Mouse (Mus musculus): Measurements from ENCODE around the gene Rpl18. TPM values are rescaled to one million over a fixed set of nuclear protein-coding genes. Genes with fewer than 3 reads are reported as not detected.

The Rpl18 gene
- polyA plus RNA-seq, 1 experiment from 2014 or later: 538 TPM

GRCm38 (mm10) chr7:45710477-45711191 lies 4.6 kb upstream of the Rpl18 start:
- H3K4me3 ChIP-seq: no peak overlapping the region
- H3K27ac ChIP-seq: peak overlapping the region; percentile 79
- H3K9me3 ChIP-seq: no peaks in the 10 kb centered on the region
- ATAC-seq (replicated peaks): no peak
- H3K4me2 ChIP-seq: no peak overlapping the region
- H3K27me3 ChIP-seq (replicated peaks): no peaks in the 10 kb centered on the region
- H3K9ac ChIP-seq: no peak overlapping the region
- peaks cover 70% of the 10 kb centered on the region for H3K4me1 ChIP-seq
- peaks cover 32% of the 10 kb centered on the region for H3K36me3 ChIP-seq (replicated peaks)
- WGBS: 94% methylated on average over 20 of the region's 20 CpGs

- Histone ChIP-seq H3K9me3 (no peaks in the 10 kb centered on the region), H3K36me3 (replicated peaks) (peaks cover 32% of the 10 kb centered on the region), H3K9ac (no peak overlapping the region), H3K27ac (no peak overlapping the region), H3K27me3 (replicated peaks) (no peaks in the 10 kb centered on the region), H3K4me1 (peaks cover 70% of the 10 kb centered on the region), H3K4me2 (no peak overlapping the region), H3K4me3 (no peak overlapping the region)
- no peak for ATAC-seq (replicated peaks)
- WGBS: 92% methylated on average over 24 of the region's 24 CpGs
Observed at GRCm38 (mm10) chr7:45711316-45712021, 3.8 kb upstream of the Rpl18 start.

- ATAC-seq (replicated peaks): no peak
- Histone ChIP-seq H3K36me3 (replicated peaks) (peaks cover 32% of the 10 kb centered on the region), H3K4me3 (no peak overlapping the region), H3K27ac (no peak overlapping the region), H3K9ac (no peak overlapping the region), H3K27me3 (replicated peaks) (no peaks in the 10 kb centered on the region), H3K9me3 (no peaks in the 10 kb centered on the region), H3K4me1 (peaks cover 70% of the 10 kb centered on the region), H3K4me2 (no peak overlapping the region)
- 91% methylated on average over 21 of the region's 21 CpGs for WGBS
Observed at GRCm38 (mm10) chr7:45712022-45712757, 3.1 kb upstream of the Rpl18 start.

GRCm38 (mm10) chr7:45713396-45713795 lies 1.9 kb upstream of the Rpl18 start:
- WGBS: 92% methylated on average over 16 of the region's 16 CpGs
- Histone ChIP-seq H3K36me3 (replicated peaks) (peaks cover 32% of the 10 kb centered on the region), H3K27ac (no peak overlapping the region), H3K9ac (no peak overlapping the region), H3K27me3 (replicated peaks) (no peaks in the 10 kb centered on the region), H3K9me3 (no peaks in the 10 kb centered on the region), H3K4me3 (no peak overlapping the region), H3K4me2 (no peak overlapping the region), H3K4me1 (peaks cover 61% of the 10 kb centered on the region)
- no peak for ATAC-seq (replicated peaks)

- WGBS: 90% methylated on average over 6 of the region's 6 CpGs
- Histone ChIP-seq H3K4me2 (peak overlapping the region; percentile 83), H3K27me3 (replicated peaks) (no peaks in the 10 kb centered on the region), H3K4me3 (peak overlapping the region; percentile 65), H3K36me3 (replicated peaks) (peaks cover 32% of the 10 kb centered on the region), H3K9me3 (no peaks in the 10 kb centered on the region), H3K27ac (no peak overlapping the region), H3K4me1 (peaks cover 60% of the 10 kb centered on the region), H3K9ac (0 out of 2 replicates have a peak overlapping the region, but pooled peaks have one; percentile 69)
- ATAC-seq (replicated peaks): no peak
Observed at GRCm38 (mm10) chr7:45713881-45714520, 1.3 kb upstream of the Rpl18 start.

- peak; percentile 53 for ATAC-seq (replicated peaks)
Observed at GRCm38 (mm10) chr7:45714630-45715089, 597 bp upstream of the Rpl18 start.

GRCm38 (mm10) chr7:45715741-45716459 lies 643 bp downstream of the Rpl18 start:
- no peak for ATAC-seq (replicated peaks)
- WGBS: 86% methylated on average over 19 of the region's 19 CpGs
- peak overlapping the region; percentile 65 for H3K4me3 ChIP-seq
- H3K27me3 ChIP-seq (replicated peaks): no peaks in the 10 kb centered on the region
- 0 out of 2 replicates have a peak overlapping the region, but pooled peaks have one; percentile 9 for H3K9ac ChIP-seq
- peak overlapping the region; percentile 83 for H3K4me2 ChIP-seq
- H3K9me3 ChIP-seq: no peaks in the 10 kb centered on the region
- H3K36me3 ChIP-seq (replicated peaks): peaks cover 36% of the 10 kb centered on the region
- H3K27ac ChIP-seq: peak overlapping the region; percentile 80
- peaks cover 51% of the 10 kb centered on the region for H3K4me1 ChIP-seq

More at GRCm38 (mm10) chr7:45714630-45715089, 597 bp upstream of the Rpl18 start:
- peaks cover 35% of the 10 kb centered on the region for H3K36me3 ChIP-seq (replicated peaks)
- peaks cover 60% of the 10 kb centered on the region for H3K4me1 ChIP-seq
- H3K9me3 ChIP-seq: no peaks in the 10 kb centered on the region
- peak overlapping the region; percentile 83 for H3K4me2 ChIP-seq
- peak overlapping the region; percentile 71 for H3K27ac ChIP-seq
- H3K27me3 ChIP-seq (replicated peaks): no peaks in the 10 kb centered on the region
- H3K9ac ChIP-seq: peak overlapping the region; percentile 69
- WGBS: 12% methylated on average over 14 of the region's 14 CpGs
- H3K4me3 ChIP-seq: peak overlapping the region; percentile 65

GRCm38 (mm10) chr7:45716460-45716857 lies 1.2 kb downstream of the Rpl18 start:
- Histone ChIP-seq H3K27me3 (replicated peaks) (no peaks in the 10 kb centered on the region), H3K36me3 (replicated peaks) (peaks cover 34% of the 10 kb centered on the region), H3K4me2 (peak overlapping the region; percentile 83), H3K9ac (no peak overlapping the region), H3K4me1 (peaks cover 48% of the 10 kb centered on the region), H3K27ac (no peak overlapping the region), H3K9me3 (no peaks in the 10 kb centered on the region), H3K4me3 (peak overlapping the region; percentile 65; the same call in 1 of the 2 replicates)
- no peak for ATAC-seq (replicated peaks)
- WGBS: 90% methylated on average over 3 of the region's 3 CpGs

- peak; percentile 30 for ATAC-seq (replicated peaks)
- Histone ChIP-seq H3K9me3 (no peaks in the 10 kb centered on the region), H3K4me3 (peak overlapping the region; percentile 65), H3K27me3 (replicated peaks) (no peaks in the 10 kb centered on the region), H3K27ac (peak overlapping the region; percentile 88), H3K36me3 (replicated peaks) (peaks cover 28% of the 10 kb centered on the region), H3K4me1 (peaks cover 48% of the 10 kb centered on the region), H3K9ac (peak overlapping the region; percentile 77), H3K4me2 (peak overlapping the region; percentile 83)
- 12% methylated on average over 31 of the region's 31 CpGs for WGBS
Observed at GRCm38 (mm10) chr7:45716952-45717917, 2.0 kb downstream of the Rpl18 start.

GRCm38 (mm10) chr7:45717918-45718297 lies 2.7 kb downstream of the Rpl18 start, which contains the start of gene Sphk2:
Gene Sphk2 (minus strand): TSS chr7:45718002.
- peak within 1 kb of the TSS; percentile 65 for H3K4me3 ChIP-seq
- H3K9me3 ChIP-seq: no peaks in the 10 kb centered on the region
- peak within 1 kb of the TSS; percentile 88 for H3K27ac ChIP-seq
- under 1% methylated on average over 41 of the region's 41 CpGs for WGBS
- peak within 1 kb of the TSS; percentile 83 for H3K4me2 ChIP-seq
- peaks cover 47% of the 10 kb centered on the region for H3K4me1 ChIP-seq
- peak; percentile 77 for ATAC-seq (replicated peaks)
- peak within 1 kb of the TSS; percentile 77 for H3K9ac ChIP-seq
- peaks cover 21% of the 10 kb centered on the region for H3K36me3 ChIP-seq (replicated peaks)
- H3K27me3 ChIP-seq (replicated peaks): no peaks in the 10 kb centered on the region

Measured in midbrain, embryonic 15.5 days (tissue).